Mouse (Mus musculus): ENCODE data around the gene Tnik. TPM values are rescaled to one million over a fixed set of nuclear protein-coding genes. Genes with fewer than 3 reads are reported as not detected.
A peak's percentile ranks its signal among the peaks of the same experiment; 100 is the strongest.

Gene Tnik
- polyA plus RNA-seq, 1 experiment, result 2.3 TPM

- Histone ChIP-seq H3K9ac (ENCODE audit: low read depth, poor library complexity, severe bottlenecking) (no peak overlapping the region), H3K9me3 (replicated peaks; ENCODE audit: control insufficient read depth, insufficient read depth, low read length, poor library complexity, severe bottlenecking) (no peaks in the 10 kb centered on the region), H3K4me3 (ENCODE audit: low read depth, low read length) (no peak overlapping the region), H3K4me1 (ENCODE audit: control insufficient read depth, insufficient read depth, low read length) (no peaks in the 10 kb centered on the region), H3K27me3 (ENCODE audit: control insufficient read depth, insufficient read depth, low read length, poor library complexity, severe bottlenecking) (no peaks in the 10 kb centered on the region), H3K27ac (ENCODE audit: insufficient read depth, low read length) (no peak overlapping the region), H3K36me3 (ENCODE audit: control insufficient read depth, insufficient read depth, low read length, poor library complexity, severe bottlenecking) (no peaks in the 10 kb centered on the region)
- TF ChIP-seq EP300 (IDR thresholded peaks at IDR 0.05; ENCODE audit: insufficient read depth, low read depth, low read length) (no peak), CTCF (IDR thresholded peaks at IDR 0.05; ENCODE audit: low read depth, low read length) (no peak), POLR2A (IDR thresholded peaks at IDR 0.05; ENCODE audit: insufficient read depth, low read length) (no peak)
These were observed 455.5 kb downstream of the Tnik start for GRCm38 (mm10) chr3:28718521-28718920.

DNA sequence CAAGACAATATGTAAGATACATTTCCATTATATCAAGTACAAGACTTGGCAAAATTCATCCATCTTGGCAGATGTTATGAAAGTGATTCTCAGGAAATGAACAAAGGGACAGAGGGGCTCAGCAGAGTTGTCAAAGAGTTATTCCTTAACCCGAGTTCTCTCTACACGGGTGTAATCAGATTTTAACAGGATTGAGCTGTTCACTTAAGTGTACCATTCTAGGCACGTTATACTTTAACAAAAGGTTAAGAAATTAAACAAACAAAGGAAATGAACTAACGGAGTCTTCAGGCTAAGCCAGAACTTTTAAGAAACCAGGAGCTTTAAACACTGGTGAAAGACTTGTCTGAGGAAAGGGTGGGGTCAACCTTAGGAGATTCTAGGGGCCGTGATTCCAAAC lies 458.2 kb downstream of the Tnik start:
- Histone ChIP-seq H3K27ac (ENCODE audit: insufficient read depth, low read length) (no peak overlapping the region), H3K9ac (ENCODE audit: low read depth, poor library complexity, severe bottlenecking) (no peak overlapping the region), H3K4me3 (ENCODE audit: low read depth, low read length) (no peak overlapping the region), H3K9me3 (replicated peaks; ENCODE audit: control insufficient read depth, insufficient read depth, low read length, poor library complexity, severe bottlenecking) (no peaks in the 10 kb centered on the region), H3K36me3 (ENCODE audit: control insufficient read depth, insufficient read depth, low read length, poor library complexity, severe bottlenecking) (no peaks in the 10 kb centered on the region), H3K4me1 (ENCODE audit: control insufficient read depth, insufficient read depth, low read length) (no peaks in the 10 kb centered on the region), H3K27me3 (ENCODE audit: control insufficient read depth, insufficient read depth, low read length, poor library complexity, severe bottlenecking) (no peaks in the 10 kb centered on the region)
- no peak for TF ChIP-seq EP300 (IDR thresholded peaks at IDR 0.05; ENCODE audit: insufficient read depth, low read depth, low read length)
- no peak for TF ChIP-seq CTCF (IDR thresholded peaks at IDR 0.05; ENCODE audit: low read depth, low read length)
- TF ChIP-seq POLR2A (IDR thresholded peaks at IDR 0.05; ENCODE audit: insufficient read depth, low read length), result no peak

GRCm38 (mm10) chr3:28721838-28722237 lies 458.8 kb downstream of the Tnik start:
- no peak overlapping the region for H3K27ac ChIP-seq (ENCODE audit: insufficient read depth, low read length)
- H3K4me1 ChIP-seq (ENCODE audit: control insufficient read depth, insufficient read depth, low read length), result no peaks in the 10 kb centered on the region
- H3K36me3 ChIP-seq (ENCODE audit: control insufficient read depth, insufficient read depth, low read length, poor library complexity, severe bottlenecking), result no peaks in the 10 kb centered on the region
- H3K9me3 ChIP-seq (replicated peaks; ENCODE audit: control insufficient read depth, insufficient read depth, low read length, poor library complexity, severe bottlenecking), result no peaks in the 10 kb centered on the region
- H3K9ac ChIP-seq (ENCODE audit: low read depth, poor library complexity, severe bottlenecking), result no peak overlapping the region
- TF ChIP-seq CTCF (IDR thresholded peaks at IDR 0.05; ENCODE audit: low read depth, low read length), result no peak
- no peak for TF ChIP-seq POLR2A (IDR thresholded peaks at IDR 0.05; ENCODE audit: insufficient read depth, low read length)
- no peak overlapping the region for H3K4me3 ChIP-seq (ENCODE audit: low read depth, low read length)
- H3K27me3 ChIP-seq (ENCODE audit: control insufficient read depth, insufficient read depth, low read length, poor library complexity, severe bottlenecking), result no peaks in the 10 kb centered on the region

- Histone ChIP-seq H3K9ac (ENCODE audit: low read depth, poor library complexity, severe bottlenecking) (no peak overlapping the region), H3K36me3 (ENCODE audit: control insufficient read depth, insufficient read depth, low read length, poor library complexity, severe bottlenecking) (no peaks in the 10 kb centered on the region), H3K4me1 (ENCODE audit: control insufficient read depth, insufficient read depth, low read length) (no peaks in the 10 kb centered on the region), H3K27ac (ENCODE audit: insufficient read depth, low read length) (no peak overlapping the region), H3K27me3 (ENCODE audit: control insufficient read depth, insufficient read depth, low read length, poor library complexity, severe bottlenecking) (no peaks in the 10 kb centered on the region), H3K4me3 (ENCODE audit: low read depth, low read length) (no peak overlapping the region), H3K9me3 (replicated peaks; ENCODE audit: control insufficient read depth, insufficient read depth, low read length, poor library complexity, severe bottlenecking) (no peaks in the 10 kb centered on the region)
- no peak for TF ChIP-seq EP300 (IDR thresholded peaks at IDR 0.05; ENCODE audit: insufficient read depth, low read depth, low read length)
- TF ChIP-seq CTCF (IDR thresholded peaks at IDR 0.05; ENCODE audit: low read depth, low read length), result no peak
- no peak for TF ChIP-seq POLR2A (IDR thresholded peaks at IDR 0.05; ENCODE audit: insufficient read depth, low read length)
These were observed 459.5 kb downstream of the Tnik start for GRCm38 (mm10) chr3:28722531-28722930.

GRCm38 (mm10) chr3:28723534-28723933 lies 460.5 kb downstream of the Tnik start:
- H3K4me3 ChIP-seq (ENCODE audit: low read depth, low read length), result no peak overlapping the region
- no peaks in the 10 kb centered on the region for H3K36me3 ChIP-seq (ENCODE audit: control insufficient read depth, insufficient read depth, low read length, poor library complexity, severe bottlenecking)
- no peaks in the 10 kb centered on the region for H3K9me3 ChIP-seq (replicated peaks; ENCODE audit: control insufficient read depth, insufficient read depth, low read length, poor library complexity, severe bottlenecking)
- no peak overlapping the region for H3K27ac ChIP-seq (ENCODE audit: insufficient read depth, low read length)
- H3K27me3 ChIP-seq (ENCODE audit: control insufficient read depth, insufficient read depth, low read length, poor library complexity, severe bottlenecking), result no peaks in the 10 kb centered on the region
- no peak overlapping the region for H3K9ac ChIP-seq (ENCODE audit: low read depth, poor library complexity, severe bottlenecking)
- H3K4me1 ChIP-seq (ENCODE audit: control insufficient read depth, insufficient read depth, low read length), result no peaks in the 10 kb centered on the region
- TF ChIP-seq POLR2A (IDR thresholded peaks at IDR 0.05; ENCODE audit: insufficient read depth, low read length) (no peak), CTCF (IDR thresholded peaks at IDR 0.05; ENCODE audit: low read depth, low read length) (peak; percentile 72)

- no peak overlapping the region for H3K4me3 ChIP-seq (ENCODE audit: low read depth, low read length)
These were observed 462.2 kb downstream of the Tnik start for GRCm38 (mm10) chr3:28725203-28725602.

More at GRCm38 (mm10) chr3:28725203-28725602, 462.2 kb downstream of the Tnik start:
- H3K4me1 ChIP-seq (ENCODE audit: control insufficient read depth, insufficient read depth, low read length), result no peaks in the 10 kb centered on the region
- no peak overlapping the region for H3K9ac ChIP-seq (ENCODE audit: low read depth, poor library complexity, severe bottlenecking)
- no peaks in the 10 kb centered on the region for H3K9me3 ChIP-seq (replicated peaks; ENCODE audit: control insufficient read depth, insufficient read depth, low read length, poor library complexity, severe bottlenecking)
- H3K27ac ChIP-seq (ENCODE audit: insufficient read depth, low read length), result no peak overlapping the region
- TF ChIP-seq EP300 (IDR thresholded peaks at IDR 0.05; ENCODE audit: insufficient read depth, low read depth, low read length) (no peak), POLR2A (IDR thresholded peaks at IDR 0.05; ENCODE audit: insufficient read depth, low read length) (no peak), CTCF (IDR thresholded peaks at IDR 0.05; ENCODE audit: low read depth, low read length) (no peak)
- no peaks in the 10 kb centered on the region for H3K36me3 ChIP-seq (ENCODE audit: control insufficient read depth, insufficient read depth, low read length, poor library complexity, severe bottlenecking)
- H3K27me3 ChIP-seq (ENCODE audit: control insufficient read depth, insufficient read depth, low read length, poor library complexity, severe bottlenecking), result no peaks in the 10 kb centered on the region
